Mouse (Mus musculus) liver, postnatal 0 days (tissue): ENCODE results near the gene Hcar2.
A peak's percentile ranks its signal among the peaks of the same experiment; 100 is the strongest.

Experiments used
- CTCF ChIP-seq: sonication (generic); IDR thresholded peaks from 2 replicates; pipeline ENCODE4 v1.5.1; 2016; ENCODE audit warnings: antibody characterized with exemption, low read depth
- EP300 ChIP-seq: IDR thresholded peaks from 2 replicates; pipeline ENCODE4 v1.6.1; 2016; ENCODE audit warnings: antibody characterized with exemption, low read depth, mild to moderate bottlenecking

DNA sequence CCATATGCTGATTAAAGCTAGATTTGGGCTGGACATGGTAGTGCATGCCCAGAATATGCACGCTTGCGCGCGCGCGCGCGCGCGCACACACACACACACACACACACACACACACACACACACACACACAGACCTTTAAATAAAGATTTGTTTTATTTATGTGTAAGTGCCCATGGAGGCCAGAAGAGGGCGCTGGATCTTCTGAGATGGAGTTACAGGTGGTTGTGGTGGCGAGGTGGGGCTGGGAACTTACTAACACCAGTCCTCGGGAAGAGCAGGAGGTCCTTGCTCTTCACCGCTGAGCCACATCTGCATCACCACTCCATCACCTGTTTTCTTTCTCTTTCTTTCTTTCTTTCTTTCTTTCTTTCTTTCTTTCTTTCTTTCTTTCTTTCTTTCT is 15.5 kb upstream of the Hcar2 start:
- TF ChIP-seq CTCF (peak; percentile 30; the same call in 1 of the 2 replicates), EP300 (no peak)
